16 mouse cellular contexts compared by ENCODE assay signal in the genomic region with DNA sequence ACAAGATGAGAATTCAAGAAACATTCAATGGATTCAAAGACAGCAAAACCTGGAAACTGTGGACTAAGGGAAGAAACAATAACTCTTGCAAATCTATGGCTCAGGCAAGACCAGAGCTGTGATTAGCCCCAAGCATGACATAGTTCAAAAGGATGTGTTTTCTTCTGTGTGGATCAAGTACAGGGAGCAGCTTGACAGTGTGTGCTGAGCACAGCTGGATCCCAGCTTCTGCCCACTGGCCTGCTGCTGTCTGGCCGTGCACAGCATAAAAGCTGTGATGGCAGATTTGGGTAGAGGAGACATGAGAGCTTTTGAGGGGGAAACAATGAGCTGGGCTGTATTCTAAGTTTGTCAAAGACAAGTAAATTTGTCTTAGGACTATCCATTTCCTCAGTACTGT.
"Had no signal": no experiment of that assay in that cellular context is flagged by ENCODE, and none has a peak within 500 bp of the region (broad histone marks: within the 10 kb centered on the region; RNA-seq: fewer than 3 reads in every experiment).

No protein-coding gene starts in this region.

- H3K9me3 ChIP-seq: kidney, embryonic 15.5 days; limb, embryonic 12.5 days; liver, embryonic 13.5 days; lung, embryonic 15.5 days; neural tube, embryonic 12.5 days; stomach, embryonic 15.5 days had no signal

- ATAC-seq: intestine, embryonic 16.5 days; liver, postnatal 0 days had no signal

- H3K27me3 ChIP-seq: kidney, embryonic 15.5 days; limb, embryonic 12.5 days; liver, embryonic 13.5 days; lung, embryonic 15.5 days; megakaryocyte, embryonic 14.5 days; neural tube, embryonic 12.5 days; stomach, embryonic 15.5 days had no signal

- H3K9ac ChIP-seq: kidney, embryonic 15.5 days; limb, embryonic 12.5 days; liver, embryonic 13.5 days; liver, postnatal 0 days; lung, embryonic 15.5 days; neural tube, embryonic 12.5 days; stomach, embryonic 15.5 days had no signal

- H3K4me2 ChIP-seq: kidney, embryonic 15.5 days; limb, embryonic 12.5 days; liver, embryonic 13.5 days; lung, embryonic 15.5 days; neural tube, embryonic 12.5 days; stomach, embryonic 15.5 days had no signal

- H3K4me1 ChIP-seq: kidney, embryonic 15.5 days; limb, embryonic 12.5 days; liver, embryonic 13.5 days; lung, embryonic 15.5 days; megakaryocyte, embryonic 14.5 days; neural tube, embryonic 12.5 days; stomach, embryonic 15.5 days had no signal

- H3K4me3 ChIP-seq: kidney, embryonic 15.5 days; limb, embryonic 12.5 days; liver, embryonic 13.5 days; lung, embryonic 15.5 days; megakaryocyte, embryonic 14.5 days; neural tube, embryonic 12.5 days; stomach, embryonic 15.5 days had no signal

- H3K27ac ChIP-seq: kidney, embryonic 15.5 days; limb, embryonic 12.5 days; liver, embryonic 13.5 days; lung, embryonic 15.5 days; macrophage; neural tube, embryonic 12.5 days; stomach, embryonic 15.5 days had no signal

- DNase-seq: kidney, adult 2 months; kidney, postnatal 14 days; liver; liver, embryonic 13.5 days; liver, postnatal 0 days; lung, postnatal 14 days; right cerebral cortex, postnatal 14 days; thymus, postnatal 36 days had no signal

- H3K36me3 ChIP-seq: kidney, embryonic 15.5 days; limb, embryonic 12.5 days; liver, embryonic 13.5 days; lung, embryonic 15.5 days; neural tube, embryonic 12.5 days; stomach, embryonic 15.5 days had no signal
